Mouse (Mus musculus): ENCODE measurements around the gene Wdr25. TPM values are rescaled to one million over a fixed set of nuclear protein-coding genes. Genes with fewer than 3 reads are reported as not detected.

Wdr25 gene
- polyA plus RNA-seq, 1 experiment from 2014 or later = 3.7 TPM

DNA sequence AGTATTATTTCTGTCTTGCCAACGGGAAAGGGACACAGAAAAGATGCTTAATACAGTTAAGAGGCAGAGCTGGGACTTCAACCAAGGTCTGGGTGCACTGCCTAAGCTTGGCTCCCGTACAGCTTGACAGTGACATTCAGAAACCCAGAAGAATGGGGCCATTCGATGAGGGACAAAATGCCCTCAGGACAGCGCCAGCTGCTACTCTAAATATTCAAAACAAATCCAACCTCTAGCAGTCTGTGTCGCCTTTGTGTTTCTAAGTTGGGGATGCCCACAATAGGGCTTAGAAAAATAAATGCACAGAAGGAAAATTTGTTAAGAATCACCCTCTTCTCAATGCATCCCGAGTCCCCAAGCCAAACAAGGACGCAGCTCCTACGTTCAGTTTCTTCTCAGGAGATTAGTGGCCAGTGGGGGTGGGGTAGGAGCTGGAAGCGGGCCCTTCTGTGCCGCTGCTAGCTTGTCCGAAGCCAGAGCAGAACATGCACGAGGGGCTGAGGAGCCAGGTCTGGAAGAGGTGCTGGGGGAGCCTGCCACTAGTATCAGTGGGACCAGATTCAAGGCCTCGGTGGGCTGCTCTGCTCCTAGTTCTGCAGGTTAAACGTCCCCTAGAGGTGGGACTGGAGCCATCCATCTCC is 144.9 kb downstream of the Wdr25 start:
- ATAC-seq = peak; percentile 59; the same call in 1 of the 2 replicates
- H3K4me1 ChIP-seq (ENCODE audit: control insufficient read depth, insufficient read depth, low read length) = peaks cover 8% of the 10 kb centered on the region
- H3K4me3 ChIP-seq (ENCODE audit: low read depth, low read length) = no peak overlapping the region

DNA sequence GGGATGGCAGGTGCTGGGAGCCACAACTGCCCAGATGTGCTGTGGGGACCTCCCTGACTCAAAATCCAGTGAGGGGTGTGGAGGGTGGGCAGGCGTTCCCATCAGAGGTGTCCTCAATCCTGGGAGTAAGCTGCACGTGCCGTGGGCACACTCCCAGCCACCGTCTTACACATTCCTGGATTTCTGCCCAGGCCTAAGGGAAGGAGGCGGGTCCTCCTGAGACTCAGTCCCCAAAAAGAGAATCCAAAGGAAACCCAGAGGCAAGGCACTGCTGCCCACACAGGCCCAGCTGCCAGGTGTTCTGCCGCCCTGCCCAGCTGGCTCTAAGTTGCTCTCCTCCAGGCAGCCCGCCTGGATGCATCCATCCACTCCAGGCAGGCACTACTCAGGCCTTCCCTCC is 145.9 kb downstream of the Wdr25 start:
- DNase-seq (ENCODE audit: low spot score) (peak; percentile 75), ATAC-seq (peak; percentile 38)
- no peaks in the 10 kb centered on the region for H3K9me3 ChIP-seq (replicated peaks; ENCODE audit: control insufficient read depth, low read length)
- no peak overlapping the region for H3K27ac ChIP-seq (ENCODE audit: low read depth, low read length)
- no peaks in the 10 kb centered on the region for H3K36me3 ChIP-seq (ENCODE audit: control insufficient read depth, insufficient read depth, low read length)
- no peaks in the 10 kb centered on the region for H3K27me3 ChIP-seq (replicated peaks; ENCODE audit: control insufficient read depth, insufficient read depth, low read length)
- WGBS = 39% methylated on average over 7 of the region's 7 CpGs
- H3K4me2 ChIP-seq (ENCODE audit: low read length) = no peak overlapping the region
- no peak overlapping the region for H3K9ac ChIP-seq (ENCODE audit: low read length)
- peaks cover 8% of the 10 kb centered on the region for H3K4me1 ChIP-seq (ENCODE audit: control insufficient read depth, insufficient read depth, low read length)
- no peak overlapping the region for H3K4me3 ChIP-seq (ENCODE audit: low read depth, low read length)

More for the DNA sequence above, 144.9 kb downstream of the Wdr25 start:
- Histone ChIP-seq H3K9me3 (replicated peaks; ENCODE audit: control insufficient read depth, low read length) (peaks cover 5% of the 10 kb centered on the region; the same call in 1 of the 2 replicates), H3K4me2 (ENCODE audit: low read length) (no peak overlapping the region), H3K27ac (ENCODE audit: low read depth, low read length) (no peak overlapping the region), H3K27me3 (replicated peaks; ENCODE audit: control insufficient read depth, insufficient read depth, low read length) (no peaks in the 10 kb centered on the region; the same call in 1 of the 2 replicates), H3K36me3 (ENCODE audit: control insufficient read depth, insufficient read depth, low read length) (no peaks in the 10 kb centered on the region), H3K9ac (ENCODE audit: low read length) (no peak overlapping the region)
- peak; percentile 78 for DNase-seq (ENCODE audit: low spot score)
- 7% methylated on average over 14 of the region's 14 CpGs for WGBS

DNA sequence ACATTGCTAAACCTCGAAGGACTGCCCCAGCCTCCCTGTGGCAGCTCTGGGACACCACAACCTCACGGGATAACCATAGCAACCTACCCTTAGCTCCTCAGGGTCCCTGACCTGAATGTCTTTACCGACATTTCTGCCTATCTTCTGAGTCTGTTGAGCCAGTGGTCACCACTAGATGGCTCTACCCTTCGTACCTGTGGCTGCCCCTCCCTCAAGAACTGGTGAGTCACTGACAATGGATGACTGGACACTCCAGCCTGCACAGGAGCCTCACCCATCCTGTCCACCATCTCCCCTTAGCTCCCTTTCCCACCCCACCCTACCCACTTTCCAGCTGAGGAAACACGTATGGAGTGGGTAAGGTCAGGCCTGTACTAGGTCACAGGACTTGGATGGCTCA is 151.1 kb downstream of the Wdr25 start:
- H3K4me2 ChIP-seq (ENCODE audit: low read length) = no peak overlapping the region
- no peaks in the 10 kb centered on the region for H3K27me3 ChIP-seq (replicated peaks; ENCODE audit: control insufficient read depth, insufficient read depth, low read length)
- H3K4me1 ChIP-seq (ENCODE audit: control insufficient read depth, insufficient read depth, low read length) = no peaks in the 10 kb centered on the region
- H3K27ac ChIP-seq (ENCODE audit: low read depth, low read length) = no peak overlapping the region
- 24% methylated on average over 5 of the region's 5 CpGs for WGBS
- 0 out of 2 replicates have a peak, but pooled peaks have one; percentile 13 for ATAC-seq
- no peak overlapping the region for H3K4me3 ChIP-seq (ENCODE audit: low read depth, low read length)
- H3K36me3 ChIP-seq (ENCODE audit: control insufficient read depth, insufficient read depth, low read length) = no peaks in the 10 kb centered on the region
- H3K9ac ChIP-seq (ENCODE audit: low read length) = no peak overlapping the region
- DNase-seq (ENCODE audit: low spot score) = no peak
- no peaks in the 10 kb centered on the region for H3K9me3 ChIP-seq (replicated peaks; ENCODE audit: control insufficient read depth, low read length)

DNA sequence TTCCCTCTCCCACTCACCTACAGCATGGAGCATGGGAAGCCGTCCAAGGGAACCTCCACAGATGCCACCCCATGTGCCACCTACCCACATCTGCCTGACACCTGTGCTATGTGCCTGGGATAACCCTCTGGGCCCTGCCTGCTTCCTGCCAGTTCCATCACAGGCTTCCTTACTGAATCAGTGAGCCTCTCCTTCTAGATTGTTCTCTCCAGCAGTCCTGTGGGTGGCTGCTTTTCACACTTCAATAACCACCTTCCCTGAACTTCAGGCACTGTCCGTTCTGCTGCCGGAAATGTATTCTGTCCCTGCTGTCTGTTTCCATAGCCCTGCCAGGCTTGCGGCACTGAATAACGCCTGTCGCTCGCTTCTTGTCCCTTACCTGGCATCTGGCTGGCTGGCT is 152.2 kb downstream of the Wdr25 start:
- H3K27ac ChIP-seq (ENCODE audit: low read depth, low read length) = no peak overlapping the region
- no peak overlapping the region for H3K4me3 ChIP-seq (ENCODE audit: low read depth, low read length)
- WGBS = 85% methylated on average over 7 of the region's 7 CpGs
- no peaks in the 10 kb centered on the region for H3K4me1 ChIP-seq (ENCODE audit: control insufficient read depth, insufficient read depth, low read length)
- no peak for DNase-seq (ENCODE audit: low spot score)
- H3K36me3 ChIP-seq (ENCODE audit: control insufficient read depth, insufficient read depth, low read length) = no peaks in the 10 kb centered on the region
- H3K4me2 ChIP-seq (ENCODE audit: low read length) = no peak overlapping the region
- H3K9ac ChIP-seq (ENCODE audit: low read length) = no peak overlapping the region
- ATAC-seq = no peak
- no peaks in the 10 kb centered on the region for H3K9me3 ChIP-seq (replicated peaks; ENCODE audit: control insufficient read depth, low read length)
- H3K27me3 ChIP-seq (replicated peaks; ENCODE audit: control insufficient read depth, insufficient read depth, low read length) = peaks cover under 1% of the 10 kb centered on the region; the same call in 1 of the 2 replicates

DNA sequence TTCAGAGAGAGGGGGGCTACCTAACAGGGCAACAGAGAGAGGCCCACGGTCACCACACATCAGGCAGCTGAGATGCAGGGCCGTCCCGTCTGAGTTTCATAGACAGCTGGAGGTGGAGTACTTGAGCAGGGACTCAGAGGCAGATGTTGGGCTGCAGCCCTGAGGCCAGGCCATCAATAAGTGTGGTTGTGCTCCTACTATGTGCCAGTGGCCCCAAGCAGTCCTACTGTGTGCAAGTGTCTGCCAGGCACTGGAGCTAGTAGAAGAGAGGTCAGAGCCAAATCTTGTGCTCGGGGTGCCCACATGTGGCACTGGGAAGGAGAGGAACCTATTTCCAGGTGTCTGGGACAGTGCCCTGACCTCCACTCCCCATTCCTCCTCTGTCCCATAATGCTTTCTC is 156.5 kb downstream of the Wdr25 start:
- ATAC-seq = no peak
- 94% methylated on average over 4 of the region's 4 CpGs for WGBS

DNA sequence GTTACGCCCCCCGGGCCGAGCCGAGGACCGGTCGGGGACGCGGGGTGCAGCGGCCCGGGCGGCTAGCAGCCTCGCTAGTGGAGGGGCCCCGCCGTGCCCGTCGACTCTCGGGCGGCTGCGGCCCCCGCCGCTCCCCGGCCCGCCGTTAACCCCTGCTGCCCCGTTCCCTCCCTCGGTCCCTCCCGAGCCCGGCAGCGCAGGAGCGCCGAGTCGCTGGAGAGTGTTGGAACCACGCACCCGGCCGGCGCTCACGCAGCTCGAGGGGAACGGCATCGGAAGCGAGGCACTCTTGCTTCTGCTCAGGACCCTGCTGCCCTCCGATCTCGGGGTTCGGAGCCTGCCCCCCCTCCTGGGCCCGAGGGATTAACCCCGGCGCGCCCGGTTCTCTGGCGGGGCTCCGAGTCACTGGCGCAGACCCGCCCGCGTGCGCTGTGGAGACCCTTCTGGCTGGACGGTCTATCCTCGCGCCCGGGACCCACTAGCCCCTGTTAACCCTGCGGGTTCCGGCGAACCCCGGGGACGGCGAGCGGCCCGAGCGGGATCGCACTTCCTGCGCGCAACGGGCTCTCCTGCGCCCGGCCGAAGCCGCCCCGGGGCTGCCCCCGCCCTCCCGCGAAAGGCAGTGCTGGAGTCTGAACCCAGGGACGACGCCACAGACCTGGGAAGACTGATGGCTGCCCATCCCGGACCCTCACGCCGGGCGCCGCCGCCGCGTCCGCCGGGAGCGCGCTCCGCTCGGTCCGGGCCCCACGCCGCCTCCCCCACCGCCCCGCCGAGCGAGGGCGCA is 159.8 kb downstream of the Wdr25 start:
- H3K4me2 ChIP-seq (ENCODE audit: low read length) = peak overlapping the region; percentile 89
- peaks cover 55% of the 10 kb centered on the region for H3K27me3 ChIP-seq (replicated peaks; ENCODE audit: control insufficient read depth, insufficient read depth, low read length)

More for the DNA sequence above, 156.5 kb downstream of the Wdr25 start:
- H3K9ac ChIP-seq (ENCODE audit: low read length) = no peak overlapping the region
- H3K4me3 ChIP-seq (ENCODE audit: low read depth, low read length) = no peak overlapping the region
- H3K9me3 ChIP-seq (replicated peaks; ENCODE audit: control insufficient read depth, low read length) = no peaks in the 10 kb centered on the region
- peaks cover 44% of the 10 kb centered on the region for H3K27me3 ChIP-seq (replicated peaks; ENCODE audit: control insufficient read depth, insufficient read depth, low read length)
- no peak overlapping the region for H3K4me2 ChIP-seq (ENCODE audit: low read length)
- no peaks in the 10 kb centered on the region for H3K36me3 ChIP-seq (ENCODE audit: control insufficient read depth, insufficient read depth, low read length)
- no peak overlapping the region for H3K27ac ChIP-seq (ENCODE audit: low read depth, low read length)
- H3K4me1 ChIP-seq (ENCODE audit: control insufficient read depth, insufficient read depth, low read length) = peaks cover 6% of the 10 kb centered on the region; the same call in 1 of the 2 replicates
- DNase-seq (ENCODE audit: low spot score) = no peak

DNA sequence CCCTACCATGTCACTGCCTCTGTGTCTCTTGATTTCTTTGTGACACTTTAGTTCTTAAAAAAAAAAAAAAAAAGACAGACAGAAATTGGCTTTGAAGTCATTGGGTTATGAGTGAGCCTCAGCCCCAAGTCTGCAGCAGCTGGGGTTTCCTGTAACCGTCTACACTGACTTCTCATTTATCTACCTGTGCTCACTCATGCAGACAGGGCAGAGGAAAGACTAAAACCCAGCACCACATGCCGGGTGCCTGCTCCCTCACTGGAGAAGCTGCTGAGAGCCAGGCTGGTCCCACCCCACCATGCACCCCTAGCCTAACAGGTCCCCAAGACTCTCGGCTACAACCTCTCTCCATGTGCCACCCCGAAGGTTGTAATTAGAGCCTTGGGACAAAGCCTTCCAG is 164.3 kb downstream of the Wdr25 start:
- Histone ChIP-seq H3K27me3 (replicated peaks; ENCODE audit: control insufficient read depth, insufficient read depth, low read length) (peaks cover 33% of the 10 kb centered on the region), H3K9ac (ENCODE audit: low read length) (no peak overlapping the region), H3K4me3 (ENCODE audit: low read depth, low read length) (no peak overlapping the region), H3K4me1 (ENCODE audit: control insufficient read depth, insufficient read depth, low read length) (peaks cover 4% of the 10 kb centered on the region; the same call in 1 of the 2 replicates), H3K4me2 (ENCODE audit: low read length) (no peak overlapping the region), H3K9me3 (replicated peaks; ENCODE audit: control insufficient read depth, low read length) (no peaks in the 10 kb centered on the region), H3K27ac (ENCODE audit: low read depth, low read length) (no peak overlapping the region), H3K36me3 (ENCODE audit: control insufficient read depth, insufficient read depth, low read length) (no peaks in the 10 kb centered on the region)
- DNase-seq (ENCODE audit: low spot score) (no peak), ATAC-seq (no peak)
- 83% methylated on average over 4 of the region's 4 CpGs for WGBS

More for the DNA sequence above, 159.8 kb downstream of the Wdr25 start:
- H3K9me3 ChIP-seq (replicated peaks; ENCODE audit: control insufficient read depth, low read length) = no peaks in the 10 kb centered on the region
- no peak overlapping the region for H3K27ac ChIP-seq (ENCODE audit: low read depth, low read length)
- H3K4me1 ChIP-seq (ENCODE audit: control insufficient read depth, insufficient read depth, low read length) = peaks cover 6% of the 10 kb centered on the region; the same call in 1 of the 2 replicates
- WGBS = under 1% methylated on average over 96 of the region's 105 CpGs
- H3K36me3 ChIP-seq (ENCODE audit: control insufficient read depth, insufficient read depth, low read length) = no peaks in the 10 kb centered on the region
- DNase-seq (ENCODE audit: low spot score) = no peak
- peak; percentile 33 for ATAC-seq
- peak overlapping the region; percentile 44 for H3K4me3 ChIP-seq (ENCODE audit: low read depth, low read length)
- peak overlapping the region; percentile 60 for H3K9ac ChIP-seq (ENCODE audit: low read length)

DNA sequence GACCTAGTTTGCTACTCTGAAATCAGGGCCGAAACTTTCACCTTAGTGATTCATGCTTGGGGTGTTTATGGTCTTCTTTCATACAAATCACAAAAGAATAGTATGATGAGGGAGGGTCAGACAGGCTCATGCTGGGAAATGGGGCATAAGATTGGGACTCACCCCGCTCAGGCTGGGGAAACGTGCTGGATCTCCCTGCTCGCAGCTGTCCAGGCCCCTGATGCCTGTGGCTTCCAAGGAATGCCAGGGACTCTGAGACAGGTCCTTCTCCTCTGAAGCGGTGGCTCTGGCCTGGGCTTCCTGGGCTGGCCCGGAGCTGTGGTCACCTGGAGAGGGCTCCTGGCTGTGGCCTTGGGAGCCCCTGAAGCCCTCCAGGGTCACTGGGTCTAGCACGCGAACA is 165.2 kb downstream of the Wdr25 start:
- H3K36me3 ChIP-seq (ENCODE audit: control insufficient read depth, insufficient read depth, low read length) = no peaks in the 10 kb centered on the region
- 90% methylated on average over 8 of the region's 8 CpGs for WGBS

More for the DNA sequence above, 165.2 kb downstream of the Wdr25 start:
- Histone ChIP-seq H3K9ac (ENCODE audit: low read length) (no peak overlapping the region), H3K27me3 (replicated peaks; ENCODE audit: control insufficient read depth, insufficient read depth, low read length) (peaks cover 24% of the 10 kb centered on the region), H3K4me1 (ENCODE audit: control insufficient read depth, insufficient read depth, low read length) (no peaks in the 10 kb centered on the region), H3K4me3 (ENCODE audit: low read depth, low read length) (no peak overlapping the region), H3K4me2 (ENCODE audit: low read length) (no peak overlapping the region), H3K9me3 (replicated peaks; ENCODE audit: control insufficient read depth, low read length) (no peaks in the 10 kb centered on the region), H3K27ac (ENCODE audit: low read depth, low read length) (no peak overlapping the region)
- DNase-seq (ENCODE audit: low spot score) (no peak), ATAC-seq (no peak)

Data from forebrain, embryonic 14.5 days (tissue).